Mouse (Mus musculus) testis, adult 2 months (tissue): ENCODE results near the gene Tacc2.

ENCODE experiments used
- CTCF ChIP-seq: fragments of 200-500 bp; IDR thresholded peaks from 2 replicates; pipeline ENCODE4 v1.5.1; 2012; ENCODE audit warnings: low read depth, mild to moderate bottlenecking, inconsistent platforms, low read length, moderate library complexity; ENCODE audit not compliant: control insufficient read depth, insufficient read depth, insufficient replicate concordance
- POLR2A ChIP-seq: fragments of 200-500 bp; IDR thresholded peaks from 2 replicates; pipeline ENCODE4 v1.6.1; 2012; ENCODE audit warnings: low read depth, mild to moderate bottlenecking, inconsistent platforms, low read length, moderate library complexity; ENCODE audit not compliant: control insufficient read depth

DNA sequence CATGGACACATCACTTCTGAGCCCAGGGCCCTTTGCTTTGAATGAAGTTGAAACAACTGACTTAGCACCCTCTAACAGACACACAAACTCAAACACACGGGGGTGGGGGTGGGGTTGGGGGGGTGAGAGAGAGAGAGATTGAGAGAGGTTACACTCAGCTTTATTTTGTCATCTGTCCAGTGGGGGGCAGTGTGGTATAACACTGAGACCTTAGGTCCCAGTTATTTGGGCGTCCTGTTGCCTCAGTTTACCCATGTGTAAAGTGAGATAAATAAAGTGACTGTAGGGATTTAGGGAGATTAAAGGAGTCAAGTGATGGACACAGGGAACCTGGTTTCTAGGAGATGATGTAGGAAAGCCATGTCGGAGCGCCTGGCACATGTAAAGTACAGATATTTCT is 163.9 kb downstream of the Tacc2 start:
- TF ChIP-seq CTCF (no peak), POLR2A (no peak)
